Mouse (Mus musculus) fibroblast of lung, adult 2 months (primary cell): ENCODE measurements around the gene Tbc1d22a.

Experiments
- DNase-seq: peaks from one replicate; pipeline ENCODE4 v3.0.0-alpha.2; 2011; ENCODE audit warnings: low read depth

The Tbc1d22a gene

DNA sequence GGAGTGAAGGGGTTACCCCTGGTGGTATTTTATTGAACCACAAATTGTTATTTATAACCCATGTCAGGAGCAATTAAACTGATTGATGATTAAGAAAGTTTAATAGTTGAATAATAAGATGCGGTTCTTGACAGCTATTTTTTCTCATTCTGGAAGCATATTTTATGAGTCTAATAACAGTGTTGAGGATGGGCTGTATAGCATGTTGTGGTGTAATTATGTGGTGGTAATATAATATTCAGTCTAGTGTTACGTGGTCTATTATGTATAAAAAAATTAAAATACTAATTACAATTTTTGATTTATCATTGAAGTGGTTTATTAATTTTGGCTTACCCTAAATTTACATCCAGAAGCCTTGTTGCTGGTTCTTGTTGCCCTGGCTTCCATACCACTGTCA lies 125.5 kb downstream of the Tbc1d22a start:
- DNase-seq: no peak

DNA sequence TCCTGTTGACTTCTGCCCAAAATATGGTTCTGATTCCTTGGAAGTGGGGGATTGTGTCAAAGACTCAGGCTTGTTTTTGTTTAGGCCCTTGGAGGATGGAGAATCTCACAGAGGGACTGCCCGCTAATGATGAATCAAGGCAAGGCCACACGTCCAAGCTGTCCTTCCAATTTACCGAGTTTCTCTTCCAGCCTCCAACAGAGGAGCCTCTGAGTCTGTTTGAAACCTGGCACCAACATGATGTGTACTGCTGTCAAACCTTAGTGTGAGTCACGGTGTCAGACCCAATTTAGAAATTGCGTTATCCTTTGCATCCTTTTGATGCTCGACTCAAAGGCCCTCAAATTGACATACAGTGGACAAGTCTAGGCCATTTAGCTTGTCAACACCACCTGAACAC lies 126.5 kb downstream of the Tbc1d22a start:
- DNase-seq: no peak

DNA sequence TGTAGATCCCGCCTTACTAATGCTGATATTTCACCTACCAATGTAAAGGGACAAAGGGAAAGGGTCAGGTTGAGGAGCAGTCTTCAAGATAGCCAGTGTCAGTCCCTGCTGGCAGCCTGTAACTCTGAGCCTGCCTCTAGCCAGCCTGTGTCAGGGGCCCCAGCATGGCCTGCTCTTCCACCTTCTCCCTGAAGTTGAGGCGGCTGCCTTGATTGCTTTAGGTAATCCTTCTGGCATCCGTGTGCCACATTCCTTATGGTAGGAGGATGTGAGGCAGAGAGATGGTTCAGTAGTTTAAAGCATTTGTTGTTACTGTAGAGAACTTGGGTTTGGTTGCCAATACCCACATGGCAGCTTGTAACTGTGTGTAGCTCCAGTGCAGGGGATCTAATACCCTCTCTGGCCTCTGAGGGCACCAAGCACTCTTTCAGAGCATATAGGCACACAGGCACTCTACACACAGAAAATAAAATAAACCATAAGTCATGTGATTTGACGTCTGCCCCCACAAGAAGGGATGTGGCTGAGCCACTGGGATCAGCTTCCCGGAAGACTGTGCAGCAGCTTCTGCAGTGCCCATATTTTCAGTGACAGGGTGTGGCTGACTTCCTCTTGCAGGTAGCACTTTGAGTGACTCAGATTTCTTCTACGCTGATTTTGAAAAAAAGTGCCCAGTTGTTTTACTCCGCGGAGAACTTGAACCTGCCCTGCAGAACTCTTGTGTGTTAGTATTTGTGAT lies 128.5 kb downstream of the Tbc1d22a start:
- no peak for DNase-seq

DNA sequence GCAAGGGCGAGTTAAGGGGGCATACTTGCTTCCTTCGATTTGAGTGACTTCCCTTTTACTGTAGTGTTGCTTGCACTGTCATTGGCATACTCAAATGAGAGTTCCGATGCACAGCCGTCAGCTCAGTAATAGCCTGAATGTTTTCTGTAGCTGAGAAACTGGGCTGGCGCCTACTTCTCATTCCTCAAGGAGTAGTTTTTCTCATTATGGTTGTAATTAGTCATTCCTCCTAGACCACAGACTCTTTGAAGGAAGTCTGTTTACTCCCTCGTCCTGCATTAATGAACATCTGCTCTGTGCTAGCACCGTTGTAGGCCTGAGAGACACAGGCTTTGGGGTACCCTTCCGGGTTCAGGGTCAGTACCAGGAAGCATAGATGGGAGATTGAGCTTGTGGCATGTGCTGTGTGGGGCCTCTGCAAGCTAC lies 130.7 kb downstream of the Tbc1d22a start:
- DNase-seq: no peak

DNA sequence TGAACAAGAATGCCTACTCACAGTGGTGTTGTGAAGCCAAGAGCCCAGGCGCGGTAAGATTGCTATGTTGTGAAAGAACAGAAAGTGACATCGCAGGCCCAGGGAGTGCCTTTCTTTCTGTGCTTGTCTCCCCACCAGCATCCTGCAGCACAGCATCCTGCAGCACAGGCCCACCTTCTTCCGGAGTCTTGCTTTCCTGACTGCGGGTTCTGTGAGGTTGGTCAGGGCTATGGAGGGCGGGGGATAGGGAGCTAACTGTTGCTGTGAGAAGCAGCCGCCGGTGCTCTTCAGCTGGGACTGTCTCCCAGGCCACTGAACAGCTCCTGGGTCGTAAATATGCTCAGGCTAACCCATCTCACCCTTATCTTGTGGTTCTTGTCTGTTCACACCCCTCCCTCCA lies 131.6 kb downstream of the Tbc1d22a start:
- no peak for DNase-seq

DNA sequence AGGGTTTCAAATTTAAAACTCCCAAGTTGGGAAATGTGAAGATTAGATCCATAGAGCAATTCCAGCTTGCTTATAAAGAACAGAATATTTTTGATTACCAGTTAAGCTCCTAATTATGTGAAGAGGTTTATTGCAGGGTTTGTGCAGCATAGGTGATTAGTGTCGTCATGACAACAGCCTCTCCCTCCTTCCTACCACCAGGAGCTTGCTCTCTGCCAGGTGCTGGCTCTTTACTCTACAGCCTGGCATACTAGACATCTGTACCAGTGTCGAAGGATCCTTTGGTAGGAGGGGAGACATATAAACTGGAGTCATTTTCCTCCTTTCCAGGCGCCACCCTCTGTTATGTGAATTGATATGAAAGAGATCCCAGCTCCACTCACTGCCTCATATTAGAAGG lies 132.3 kb downstream of the Tbc1d22a start:
- DNase-seq: no peak

DNA sequence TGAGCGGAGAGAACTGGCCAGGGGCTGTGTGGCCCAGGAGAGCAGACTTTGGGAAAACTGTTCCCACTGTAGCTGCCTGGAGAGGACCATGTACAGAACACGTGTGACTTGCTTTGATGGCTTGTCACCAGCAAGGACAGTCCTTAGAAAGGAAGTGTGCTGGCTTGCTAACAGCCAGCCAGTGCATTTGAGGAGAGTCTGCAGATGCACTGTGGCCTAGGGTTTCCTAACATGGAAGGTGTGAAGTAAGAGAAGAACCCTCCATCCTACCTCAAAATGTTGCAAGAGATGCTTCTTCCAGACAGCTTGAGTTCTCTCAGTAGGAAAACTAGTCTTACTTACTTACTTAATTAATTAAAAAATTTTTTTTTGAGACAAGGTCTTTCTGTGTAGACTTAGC lies 140.7 kb downstream of the Tbc1d22a start:
- DNase-seq: no peak

DNA sequence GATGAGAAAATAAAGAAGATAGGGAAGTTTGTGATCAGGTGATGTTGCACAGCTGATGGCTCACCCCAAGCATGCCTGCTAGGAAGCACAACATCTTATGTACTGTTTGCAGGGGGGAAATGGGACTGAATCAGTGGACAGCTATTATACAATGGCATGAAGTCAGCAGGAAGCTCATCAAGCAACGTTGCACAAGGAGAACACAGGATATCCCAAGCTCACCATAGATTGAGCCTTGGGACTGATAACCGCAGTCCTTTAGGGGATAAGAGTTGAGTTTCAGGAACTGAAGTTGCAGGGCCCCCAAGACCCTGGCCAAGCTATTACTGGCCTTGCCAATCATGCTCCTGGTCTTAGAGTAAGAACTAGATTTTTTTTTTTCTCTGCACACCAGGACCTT lies 141.6 kb downstream of the Tbc1d22a start:
- no peak for DNase-seq

DNA sequence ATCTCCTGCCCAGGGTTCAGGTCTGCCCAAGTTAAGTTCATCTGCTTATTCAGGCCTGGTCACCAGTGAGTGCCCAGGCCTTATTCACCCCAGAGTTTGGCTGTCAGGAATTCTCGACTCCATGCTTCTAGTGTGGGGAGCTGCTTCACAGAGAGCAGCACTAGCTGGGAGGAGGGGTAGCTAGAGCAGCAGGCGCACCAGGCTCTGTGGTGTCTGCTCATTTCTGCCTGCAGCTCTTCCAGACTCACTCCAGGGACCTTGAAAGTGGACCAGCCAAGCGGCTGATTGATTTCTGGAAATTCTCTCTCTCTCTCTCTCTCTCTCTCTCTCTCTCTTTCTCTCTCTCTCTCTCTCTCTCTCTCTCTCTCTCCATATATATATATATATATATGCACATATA lies 146.1 kb downstream of the Tbc1d22a start:
- no peak for DNase-seq

DNA sequence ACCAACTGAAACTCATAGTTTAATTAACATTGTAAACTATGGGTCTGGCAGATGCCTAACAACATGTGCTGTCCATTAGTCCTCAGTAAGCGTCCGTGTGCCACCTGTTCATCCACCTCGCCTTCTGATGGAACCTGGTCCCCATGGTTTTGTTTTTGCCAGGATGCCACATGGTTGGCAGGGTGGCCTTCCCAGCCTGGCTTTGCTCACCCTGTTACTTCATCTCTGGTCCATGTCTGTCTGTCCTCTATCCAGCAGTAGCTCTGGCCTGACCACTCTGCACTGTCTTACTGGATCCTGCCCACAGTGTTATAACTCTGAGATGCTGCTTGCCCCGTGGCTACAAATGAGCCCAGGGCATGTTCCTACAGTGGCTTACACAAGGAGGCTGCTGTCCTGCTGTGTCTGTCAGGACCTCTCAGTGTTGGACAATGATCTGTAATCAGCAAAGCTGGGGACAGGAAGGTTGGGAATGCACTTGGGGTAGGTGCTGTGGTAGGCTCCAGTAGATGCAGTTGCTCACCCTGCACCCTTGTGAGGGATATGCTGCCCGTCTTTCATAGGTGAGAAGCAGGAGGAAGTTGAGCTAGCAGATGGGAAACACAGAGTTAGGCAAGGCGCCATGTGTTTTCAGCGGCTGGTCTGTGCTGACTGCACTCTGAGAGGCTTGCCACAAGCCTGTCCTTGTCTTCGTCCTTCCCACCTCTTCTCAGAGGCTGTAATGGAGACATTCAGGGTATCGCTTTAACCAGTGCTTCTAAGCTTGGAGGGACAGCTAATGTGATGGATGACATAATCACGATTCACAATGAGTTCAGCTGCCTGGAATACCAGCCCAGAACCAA lies 148.3 kb downstream of the Tbc1d22a start:
- DNase-seq: no peak

DNA sequence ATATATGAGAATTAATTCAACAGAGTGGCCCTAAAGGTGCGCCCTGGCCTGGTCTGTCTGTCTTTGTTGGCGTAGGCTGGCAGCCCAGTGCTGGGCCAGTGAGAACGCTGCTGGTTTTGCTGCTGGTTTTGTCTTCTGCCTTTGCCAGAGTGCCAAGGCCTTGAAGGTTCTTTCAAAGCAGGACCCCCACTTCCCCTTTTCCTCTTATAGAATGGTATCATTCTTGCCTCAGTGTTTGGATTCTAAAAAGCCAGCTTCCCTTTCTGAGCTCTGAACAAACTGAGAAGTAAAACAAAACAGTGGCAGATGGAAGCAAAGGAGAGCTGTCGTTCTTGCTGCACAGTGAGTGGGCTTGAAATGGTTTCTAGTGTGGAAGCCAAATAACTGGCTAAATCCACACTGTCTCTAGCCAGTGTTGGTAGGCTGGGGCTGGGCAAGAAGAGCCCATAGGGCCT lies 149.6 kb downstream of the Tbc1d22a start:
- no peak for DNase-seq

DNA sequence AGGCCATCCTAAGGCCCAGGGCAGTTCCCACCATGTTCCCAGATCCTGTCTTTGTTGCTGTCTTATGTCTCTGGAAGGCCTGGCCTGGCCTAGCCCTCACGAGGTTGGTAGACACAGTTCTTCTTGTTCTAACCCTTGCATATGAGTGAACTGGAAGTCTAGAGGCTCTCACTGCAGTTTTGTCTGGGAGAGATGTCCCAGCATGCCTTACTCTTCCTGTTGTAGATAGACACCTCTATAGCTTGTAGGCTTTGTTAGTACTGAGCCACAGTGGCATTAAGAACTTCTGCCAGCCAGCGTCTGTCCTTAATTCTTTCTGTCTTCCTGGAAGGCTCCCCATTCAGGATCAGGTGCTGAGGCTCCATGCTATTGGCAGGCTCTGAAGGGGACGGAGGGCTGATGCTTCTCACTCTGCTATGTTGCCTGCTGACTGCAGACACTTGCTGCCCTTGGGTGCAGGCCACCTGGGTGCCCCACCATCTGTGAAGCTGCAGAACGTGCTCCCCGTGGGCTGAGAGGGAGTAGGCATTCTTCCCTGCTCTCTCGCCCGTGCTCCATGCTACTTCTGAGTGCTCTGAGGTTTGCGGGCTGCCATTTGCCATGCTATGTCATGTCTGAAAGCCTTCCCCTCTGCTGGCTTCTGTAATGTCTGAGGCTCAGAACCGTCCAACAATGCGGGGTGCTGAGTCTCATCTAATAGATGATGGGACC lies 150.8 kb downstream of the Tbc1d22a start:
- no peak for DNase-seq

DNA sequence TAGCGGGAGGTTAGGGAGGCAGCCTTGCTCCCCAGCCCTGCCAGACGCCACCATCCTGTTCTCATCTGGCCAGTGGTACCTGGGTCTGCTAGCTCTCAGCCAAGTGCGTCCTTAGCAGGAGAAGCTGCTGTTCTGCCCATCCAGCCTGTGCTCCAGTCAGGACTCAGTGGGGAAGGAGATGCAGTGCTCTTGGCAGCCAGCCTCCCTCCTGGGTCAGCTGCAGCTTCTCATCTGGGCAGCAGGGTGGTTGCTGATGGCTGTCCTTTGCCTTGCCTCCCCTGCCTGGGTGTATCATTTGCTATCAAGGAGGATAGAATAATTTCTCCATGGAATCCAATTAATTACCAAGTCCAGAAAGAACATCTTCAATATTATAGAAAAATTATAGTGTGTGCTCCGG lies 152.5 kb downstream of the Tbc1d22a start:
- no peak for DNase-seq

DNA sequence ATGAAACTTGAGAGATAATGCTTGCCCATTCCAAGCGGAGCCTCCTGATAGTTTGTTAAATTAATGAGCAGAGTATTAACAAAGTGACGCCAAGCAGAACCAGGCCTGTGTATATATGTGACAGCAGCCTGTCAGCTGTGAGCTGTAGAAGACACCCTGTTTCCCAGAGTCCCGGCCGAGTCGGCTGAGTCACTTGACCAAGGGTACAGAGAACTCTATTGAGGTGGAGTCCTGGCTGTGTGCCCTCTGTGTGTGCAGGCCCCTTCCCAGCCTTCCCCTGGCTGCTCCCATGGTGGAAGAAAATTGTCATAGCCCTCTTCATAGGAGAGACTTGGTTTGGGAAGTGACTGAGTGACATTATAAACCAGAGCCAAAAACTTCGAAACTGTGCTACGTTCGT lies 153.0 kb downstream of the Tbc1d22a start:
- DNase-seq: no peak

DNA sequence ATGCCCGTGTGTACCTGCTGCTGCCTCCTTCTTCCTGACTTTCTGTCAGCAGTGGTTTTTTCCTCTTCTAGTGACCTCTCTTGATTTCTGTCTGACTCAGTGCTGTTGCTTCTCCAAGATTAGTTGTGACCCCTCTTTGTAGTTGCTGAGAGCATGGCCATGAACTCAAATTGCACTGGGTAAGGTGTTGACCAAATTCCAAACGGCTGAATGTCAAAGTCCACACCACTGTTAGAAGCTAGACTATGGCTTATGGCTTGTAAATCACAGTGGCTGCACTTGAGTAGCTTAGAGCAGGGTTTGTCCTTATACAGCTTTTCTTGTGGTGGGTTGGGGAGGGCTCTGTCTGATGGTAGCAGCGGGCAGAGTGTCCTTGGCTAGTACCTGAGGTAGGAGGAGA lies 156.6 kb downstream of the Tbc1d22a start:
- no peak for DNase-seq

DNA sequence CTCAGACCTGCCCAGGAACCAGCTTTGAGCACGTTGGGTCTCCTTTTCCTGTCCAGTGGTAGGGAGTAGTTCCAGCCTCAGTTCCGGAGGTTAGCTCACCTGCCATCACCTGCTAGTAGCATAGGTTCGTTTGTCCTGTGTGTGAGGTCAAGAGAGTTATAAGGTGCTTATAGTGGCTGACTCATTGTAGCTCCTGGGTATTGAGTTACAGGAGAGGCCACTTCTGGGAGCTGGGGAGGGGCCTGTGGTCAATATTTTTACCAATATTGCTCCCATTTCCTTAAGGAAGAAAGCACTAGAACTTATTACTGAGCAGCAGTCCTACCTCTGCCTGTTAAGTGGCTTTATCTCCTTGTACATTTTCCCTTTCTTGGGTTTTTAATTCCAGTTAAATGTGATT lies 161.0 kb downstream of the Tbc1d22a start:
- no peak for DNase-seq

DNA sequence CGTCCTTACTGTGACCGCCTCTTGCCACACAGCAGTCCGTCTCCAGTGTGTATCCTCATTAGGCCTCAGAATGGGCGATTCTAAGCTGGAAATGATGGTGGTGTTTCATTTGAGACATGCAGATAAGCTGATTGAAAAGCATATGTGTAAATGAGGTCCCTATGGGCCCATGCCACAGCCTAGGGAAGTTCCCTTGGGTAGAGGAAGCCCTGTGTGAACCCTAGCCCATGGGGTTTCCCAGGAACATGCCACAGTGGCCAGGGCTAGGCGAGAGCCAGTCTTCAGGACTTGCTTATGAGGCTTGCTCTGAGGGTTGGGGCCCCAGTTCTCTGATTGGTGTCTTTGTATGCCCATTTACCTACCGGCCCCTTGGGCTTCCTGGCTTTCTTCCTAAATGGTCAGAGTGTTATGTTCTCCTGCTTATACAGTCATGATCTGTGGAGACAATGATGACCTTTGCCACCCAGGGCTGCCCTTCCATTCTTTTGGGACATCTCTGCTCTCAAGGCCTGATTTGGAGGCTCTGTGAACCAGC lies 161.7 kb downstream of the Tbc1d22a start:
- DNase-seq: no peak

DNA sequence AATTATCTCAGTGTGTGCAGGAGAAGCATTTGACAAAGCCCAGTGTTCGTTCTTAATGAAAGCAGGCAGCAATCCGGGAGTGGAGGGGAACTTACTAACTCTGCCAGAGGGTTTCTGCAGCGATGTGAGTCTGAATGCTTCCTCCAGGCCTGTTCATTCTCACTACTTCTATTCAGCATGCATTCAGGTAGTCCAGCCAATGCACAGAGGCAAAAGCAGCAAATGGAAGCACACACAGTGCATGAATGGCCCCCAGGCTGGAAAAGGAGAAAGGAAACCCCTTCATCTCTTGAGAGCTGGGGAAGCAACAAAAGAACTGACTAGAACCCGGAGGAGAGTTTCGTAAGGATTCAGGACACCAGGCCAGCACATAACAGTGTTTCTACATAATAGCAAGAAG lies 169.0 kb downstream of the Tbc1d22a start:
- DNase-seq: no peak

DNA sequence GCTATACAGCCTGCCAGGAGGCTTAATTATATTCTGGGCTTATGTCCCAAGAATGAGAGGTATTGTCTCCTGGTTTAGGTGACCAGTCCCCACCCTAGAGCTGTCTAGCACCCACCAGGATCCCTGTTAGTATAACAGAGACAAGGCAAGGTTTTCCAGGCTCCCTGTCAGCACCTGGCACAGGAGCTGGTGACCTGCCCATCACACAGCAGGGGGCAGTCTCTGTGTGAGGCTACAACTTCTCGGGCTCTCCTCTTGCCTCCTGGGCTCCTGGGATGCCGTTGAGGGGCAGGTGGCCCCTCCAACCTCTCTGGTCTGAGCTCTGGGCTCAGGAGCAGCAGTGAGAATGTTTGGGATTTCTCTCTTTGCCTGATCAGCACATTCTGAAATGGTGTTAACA lies 171.2 kb downstream of the Tbc1d22a start:
- DNase-seq: no peak

DNA sequence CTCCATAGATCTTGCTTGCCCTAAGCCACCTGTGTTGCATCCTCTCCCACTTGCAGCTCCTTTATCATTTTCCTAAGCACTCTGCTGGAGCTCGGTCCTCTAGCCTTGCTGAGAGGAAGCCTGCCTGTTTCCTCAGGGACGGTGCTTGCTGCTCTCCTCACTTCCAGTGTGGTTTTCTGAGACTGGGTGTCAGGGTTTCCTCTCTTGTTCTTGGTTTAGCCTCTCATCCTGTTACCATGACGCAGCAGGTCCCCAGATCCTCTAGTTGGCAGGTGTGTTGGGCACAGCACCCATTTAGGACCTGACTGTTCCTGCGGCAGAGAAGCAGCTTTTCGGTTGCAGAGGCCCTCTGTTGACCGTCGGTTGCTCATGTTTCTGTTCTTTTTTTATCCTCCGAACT lies 172.1 kb downstream of the Tbc1d22a start:
- no peak for DNase-seq

DNA sequence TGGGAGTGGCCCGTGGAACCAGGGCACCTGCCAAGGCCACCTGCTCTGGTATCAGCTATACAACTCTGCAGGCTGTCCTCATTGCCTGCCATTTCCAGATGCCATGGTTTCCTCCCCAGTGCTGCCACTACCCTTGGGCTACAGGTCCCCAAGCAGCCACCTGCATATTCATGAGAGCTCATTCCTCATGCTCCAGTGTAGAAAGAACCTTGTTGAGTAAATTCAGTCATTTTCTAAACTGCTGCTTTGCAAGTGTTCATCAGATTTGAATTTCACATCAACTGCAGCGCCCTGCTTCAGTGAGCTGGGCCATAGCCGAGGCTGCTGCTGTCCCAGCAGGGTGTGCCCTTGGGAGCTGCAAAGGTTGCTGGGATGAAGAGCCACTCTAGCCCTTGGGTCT lies 174.3 kb downstream of the Tbc1d22a start:
- no peak for DNase-seq

DNA sequence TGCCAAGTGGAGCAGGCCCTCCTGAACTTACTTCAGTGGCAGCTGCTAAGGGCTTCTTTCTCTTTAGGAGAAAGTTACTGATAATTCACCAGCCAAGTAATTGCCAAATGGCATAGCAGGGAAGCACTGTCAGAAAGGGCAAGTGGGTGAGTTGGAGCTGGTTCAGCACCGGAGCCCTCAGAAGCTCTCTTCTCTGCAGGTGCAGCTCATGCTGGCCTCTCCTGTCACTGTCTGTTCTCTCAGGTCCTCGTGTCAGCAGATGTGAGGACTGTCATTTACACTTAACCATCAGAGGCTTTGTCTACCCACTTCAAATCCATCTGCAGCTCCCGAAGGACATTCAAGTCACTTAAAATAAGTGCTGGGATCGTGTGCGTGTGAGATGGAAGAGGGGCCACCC lies 190.6 kb downstream of the Tbc1d22a start:
- DNase-seq: no peak

DNA sequence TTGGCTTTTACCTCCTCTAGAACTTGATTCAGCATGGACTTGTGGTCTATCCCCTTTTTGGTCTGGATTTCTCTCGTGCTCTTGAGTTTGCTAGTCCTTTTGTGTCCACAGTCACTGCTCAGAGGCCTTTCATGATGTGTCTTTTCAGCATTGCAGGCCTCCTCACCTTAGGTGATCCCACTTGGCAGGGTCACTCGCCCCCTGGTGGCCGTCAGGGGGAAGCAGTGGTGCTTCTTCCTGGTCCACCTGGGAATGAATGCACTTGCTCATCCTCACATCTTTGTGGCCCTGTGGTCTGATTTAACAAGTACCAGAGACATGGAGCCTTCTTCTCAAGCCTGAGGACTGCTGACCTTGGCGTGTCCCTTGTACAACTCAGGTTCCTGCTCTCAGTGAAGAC lies 191.3 kb downstream of the Tbc1d22a start:
- DNase-seq: no peak
